Mouse (Mus musculus) kidney, postnatal 0 days (tissue): ENCODE data around the gene H1f0. TPM values are rescaled to one million over a fixed set of nuclear protein-coding genes. Genes with fewer than 3 reads are reported as not detected.

Experiments used
- ATAC-seq: fragments of 200-750 bp; cut with Nextera tagmentation; replicated peaks from 2 replicates; pipeline ENCODE4 v1.8.0; 2017; ENCODE audit warnings: low read depth, moderate number of reproducible peaks, moderate TSS enrichment, moderate library complexity; ENCODE audit not compliant: low FRiP score
- DNase-seq: peaks from one replicate; pipeline ENCODE4 v3.0.0-alpha.2; 2016; ENCODE audit warnings: low spot score
- H3K27ac ChIP-seq: fragments of 300-500 bp; sonication (generic); 2 replicates; pipeline ENCODE4 v1.5.1; 2014; ENCODE audit warnings: mild to moderate bottlenecking
- H3K27me3 ChIP-seq: fragments of 300-500 bp; sonication (generic); 2 replicates; pipeline ENCODE4 v1.6.1; 2014; ENCODE audit warnings: low read length, mixed read lengths; ENCODE audit not compliant: insufficient read depth
- H3K36me3 ChIP-seq: fragments of 300-500 bp; sonication (generic); 2 replicates; pipeline ENCODE4 v1.6.1; 2014; ENCODE audit warnings: low read length, mixed read lengths; ENCODE audit not compliant: insufficient read depth
- H3K4me1 ChIP-seq: fragments of 300-500 bp; sonication (generic); replicated peaks from 2 replicates; pipeline ENCODE4 v1.6.1; 2014; ENCODE audit warnings: antibody characterized with exemption, low read length, mixed read lengths; ENCODE audit not compliant: insufficient read depth
- H3K4me2 ChIP-seq: fragments of 300-500 bp; sonication (generic); 2 replicates; pipeline ENCODE4 v1.6.1; 2014; ENCODE audit warnings: mild to moderate bottlenecking, low read length, moderate library complexity, mixed read lengths
- H3K4me3 ChIP-seq: fragments of 300-500 bp; sonication (generic); replicated peaks from 2 replicates; pipeline ENCODE4 v1.5.1; 2014; ENCODE audit warnings: low read depth, low read length
- H3K9ac ChIP-seq: fragments of 300-500 bp; sonication (generic); 2 replicates; pipeline ENCODE4 v1.6.1; 2014; ENCODE audit warnings: low read depth, low read length
- H3K9me3 ChIP-seq: fragments of 300-500 bp; sonication (generic); replicated peaks from 2 replicates; pipeline ENCODE4 v1.6.1; 2016; ENCODE audit warnings: low read length, inconsistent platforms, mixed read lengths
- CTCF ChIP-seq: IDR thresholded peaks from 2 replicates; pipeline ENCODE4 v1.5.1; 2016; ENCODE audit warnings: antibody characterized with exemption, low read depth, mild to moderate bottlenecking, moderate library complexity
- WGBS: fragments of 180-500 bp; shearing (Covaris S2); extraction: QIAGEN DNeasy Blood & Tissue Kit; methylation state at CpG from one replicate; pipeline ENCODE4 v1.1.7; 2014; 5-methylcytosine and 5-hydroxymethylcytosine counted together
- polyA plus RNA-seq: library from polyadenylated mRNA; unstranded; fragments of >200 nt; fragmentation: Nextera tagmentation; extraction: Ambion mirVana; gene quantifications from 2 replicates; pipeline ENCODE4 v1.2.1, GENCODE M21; 2015

The H1f0 gene
- polyA plus RNA-seq, 1 experiment from 2014 or later, result 524 TPM

- Histone ChIP-seq H3K4me2 (peak overlapping the region; percentile 39), H3K27me3 (no peaks in the 10 kb centered on the region), H3K9me3 (no peaks in the 10 kb centered on the region), H3K36me3 (no peaks in the 10 kb centered on the region), H3K27ac (peak overlapping the region; percentile 95), H3K9ac (0 out of 2 replicates have a peak overlapping the region, but pooled peaks have one; percentile 20), H3K4me1 (peaks cover 26% of the 10 kb centered on the region), H3K4me3 (no peak overlapping the region)
- ATAC-seq (no peak), DNase-seq (peak; percentile 36)
- 16% methylated on average over 15 of the region's 18 CpGs for WGBS
- no peak for TF ChIP-seq CTCF
Measured at GRCm38 (mm10) chr15:79025687-79026308, 2.5 kb upstream of the H1f0 start.

DNA sequence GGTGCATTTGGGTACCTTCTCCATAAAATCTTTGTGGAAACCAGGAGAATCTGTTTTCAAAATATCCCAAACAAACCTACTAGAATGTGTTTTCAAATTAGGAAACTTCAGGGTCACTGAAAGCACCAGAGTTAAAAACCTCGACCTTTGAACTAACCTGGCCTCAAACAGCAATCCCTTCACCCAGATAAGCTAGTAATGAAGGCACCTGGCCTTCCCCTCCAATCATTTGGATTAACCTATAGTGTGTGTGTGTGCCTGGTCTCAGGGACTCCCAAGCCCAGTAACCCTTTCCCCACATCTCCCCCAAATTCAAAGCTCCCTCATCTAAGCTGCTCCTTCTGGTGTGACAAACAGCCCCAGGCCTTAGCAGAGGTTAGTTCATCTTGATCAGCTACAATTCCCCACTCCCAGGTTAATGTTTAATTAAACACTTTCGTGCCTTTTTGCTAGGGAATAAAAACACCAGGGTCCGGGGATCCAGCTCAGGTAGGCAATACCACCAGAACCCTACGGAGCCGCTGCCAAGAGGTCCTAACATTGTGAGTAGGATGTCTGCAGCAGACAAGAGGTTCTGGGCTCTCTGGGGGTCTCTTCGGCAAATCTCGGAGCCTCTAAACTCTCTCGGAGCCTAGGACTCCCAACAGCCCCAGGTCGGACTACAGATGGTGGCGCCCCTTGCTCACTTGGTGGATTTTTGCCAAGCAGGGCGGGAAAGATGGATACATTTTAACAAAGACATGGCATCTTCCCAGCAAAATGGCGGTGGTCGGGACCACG is 1.5 kb upstream of the H1f0 start:
- Histone ChIP-seq H3K9me3 (no peaks in the 10 kb centered on the region), H3K4me3 (peak overlapping the region; percentile 67), H3K36me3 (no peaks in the 10 kb centered on the region), H3K27me3 (no peaks in the 10 kb centered on the region), H3K9ac (peak overlapping the region; percentile 94), H3K4me2 (peak overlapping the region; percentile 81), H3K4me1 (peaks cover 26% of the 10 kb centered on the region), H3K27ac (peak overlapping the region; percentile 95)
- 48% methylated on average over 14 of the region's 14 CpGs for WGBS
- no peak for TF ChIP-seq CTCF
- DNase-seq, result peak; percentile 22
- no peak for ATAC-seq

GRCm38 (mm10) chr15:79027291-79028205 is 702 bp upstream of the H1f0 start:
- Histone ChIP-seq H3K36me3 (0 out of 2 replicates have a peak, but pooled peaks cover 2% of the 10 kb centered on the region), H3K4me3 (peak overlapping the region; percentile 67), H3K9me3 (no peaks in the 10 kb centered on the region), H3K4me1 (peaks cover 25% of the 10 kb centered on the region), H3K9ac (peak overlapping the region; percentile 94), H3K4me2 (peak overlapping the region; percentile 81), H3K27me3 (no peaks in the 10 kb centered on the region), H3K27ac (peak overlapping the region; percentile 95)
- peak; percentile 15; the same call in 1 of the 2 replicates for ATAC-seq
- 7% methylated on average over 45 of the region's 46 CpGs for WGBS
- no peak for TF ChIP-seq CTCF
- DNase-seq, result peak; percentile 39

DNA sequence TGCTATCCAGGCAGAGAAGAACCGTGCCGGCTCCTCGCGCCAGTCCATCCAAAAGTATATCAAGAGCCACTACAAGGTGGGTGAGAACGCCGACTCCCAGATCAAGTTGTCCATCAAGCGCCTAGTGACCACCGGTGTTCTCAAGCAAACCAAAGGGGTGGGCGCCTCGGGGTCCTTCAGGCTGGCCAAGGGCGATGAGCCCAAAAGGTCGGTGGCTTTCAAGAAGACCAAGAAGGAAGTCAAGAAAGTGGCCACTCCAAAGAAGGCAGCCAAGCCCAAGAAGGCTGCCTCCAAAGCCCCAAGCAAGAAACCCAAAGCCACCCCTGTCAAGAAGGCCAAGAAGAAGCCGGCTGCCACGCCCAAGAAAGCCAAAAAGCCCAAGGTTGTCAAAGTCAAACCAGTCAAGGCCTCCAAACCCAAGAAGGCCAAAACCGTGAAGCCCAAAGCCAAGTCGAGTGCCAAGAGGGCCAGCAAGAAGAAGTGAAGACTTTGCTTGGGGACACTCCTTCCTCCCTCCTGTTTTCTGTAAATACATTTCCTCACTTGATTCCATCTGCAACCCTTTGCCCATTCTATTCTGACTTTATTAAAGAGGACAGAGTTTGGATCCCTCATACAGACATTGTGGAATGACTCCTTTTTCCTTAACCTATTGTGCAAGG is 704 bp downstream of the H1f0 start:
- H3K9ac ChIP-seq, result peak overlapping the region; percentile 94
- WGBS, result 16% methylated on average over 16 of the region's 16 CpGs
- peak overlapping the region; percentile 67 for H3K4me3 ChIP-seq
- ATAC-seq, result no peak
- H3K9me3 ChIP-seq, result no peaks in the 10 kb centered on the region
- TF ChIP-seq CTCF, result no peak
- 0 out of 2 replicates have a peak, but pooled peaks cover 3% of the 10 kb centered on the region for H3K36me3 ChIP-seq
- DNase-seq, result no peak
- H3K4me2 ChIP-seq, result peak overlapping the region; percentile 81
- peak overlapping the region; percentile 95 for H3K27ac ChIP-seq
- peaks cover 19% of the 10 kb centered on the region for H3K4me1 ChIP-seq
- no peaks in the 10 kb centered on the region for H3K27me3 ChIP-seq

- no peak for TF ChIP-seq CTCF
- WGBS, result 1% methylated on average over 11 of the region's 11 CpGs
- Histone ChIP-seq H3K27ac (peak overlapping the region; percentile 95), H3K9ac (peak overlapping the region; percentile 94), H3K4me3 (peak overlapping the region; percentile 67), H3K4me2 (peak overlapping the region; percentile 81), H3K4me1 (peaks cover 19% of the 10 kb centered on the region), H3K9me3 (no peaks in the 10 kb centered on the region), H3K27me3 (no peaks in the 10 kb centered on the region), H3K36me3 (0 out of 2 replicates have a peak, but pooled peaks cover 3% of the 10 kb centered on the region)
- no peak for ATAC-seq
- peak; percentile 57 for DNase-seq
Measured at GRCm38 (mm10) chr15:79029519-79030241, 1.4 kb downstream of the H1f0 start.
